Mouse (Mus musculus) ES-E14 (cell line): ENCODE results near the gene Mvb12a. TPM values are rescaled to one million over a fixed set of nuclear protein-coding genes. Genes with fewer than 3 reads are reported as not detected.

Source experiments
- DNase-seq: peaks from one replicate; pipeline ENCODE4 v3.0.0-alpha.2; 2013; ENCODE audit warnings: low read depth, low spot score
- H3K27ac ChIP-seq: 2 replicates; pipeline ENCODE4 v1.5.1; 2012; ENCODE audit warnings: low read depth, mild to moderate bottlenecking, low read length, moderate library complexity, mixed read lengths; ENCODE audit not compliant: poor library complexity, insufficient read depth, severe bottlenecking
- H3K36me3 ChIP-seq: 2 replicates; pipeline ENCODE4 v1.6.1; 2012; ENCODE audit warnings: mild to moderate bottlenecking, low read length, moderate library complexity, mixed read lengths; ENCODE audit not compliant: control insufficient read depth, poor library complexity, insufficient read depth, severe bottlenecking
- H3K4me1 ChIP-seq, 2 experiments: fragments of 150-350 bp in 1 of 2; sonication (generic) in 1 of 2; 2 replicates each; pipeline ENCODE4 v1.6.1; 2012; ENCODE audit warnings: low read length in 2 of 2, mild to moderate bottlenecking in 1 of 2, mixed read lengths in 1 of 2; ENCODE audit not compliant: control insufficient read depth in 2 of 2, insufficient read depth in 2 of 2, poor library complexity in 1 of 2
- H3K4me3 ChIP-seq, 2 experiments: fragments of 150-350 bp in 1 of 2; sonication (generic) in 1 of 2; 2 replicates each; pipeline ENCODE4 v1.5.1; 2012; ENCODE audit warnings: low read length in 2 of 2, low read depth in 1 of 2, mild to moderate bottlenecking in 1 of 2, mixed read lengths in 1 of 2; ENCODE audit not compliant: insufficient read depth in 1 of 2, poor library complexity in 1 of 2, severe bottlenecking in 1 of 2
- H3K9ac ChIP-seq: 2 replicates; pipeline ENCODE4 v1.6.1; 2012; ENCODE audit warnings: low read depth, mild to moderate bottlenecking, low read length, mixed read lengths; ENCODE audit not compliant: poor library complexity, insufficient read depth, severe bottlenecking
- H3K9me3 ChIP-seq: fragments of 150-350 bp; sonication (generic); 2 replicates; pipeline ENCODE4 v1.6.1; 2012; ENCODE audit warnings: low read depth, mild to moderate bottlenecking, low read length; ENCODE audit not compliant: control insufficient read depth, insufficient read depth
- CHD2 ChIP-seq: IDR thresholded peaks from 2 replicates; pipeline ENCODE4 v1.6.1; 2014; ENCODE audit warnings: mild to moderate bottlenecking, low read depth, low read length, inconsistent platforms
- HCFC1 ChIP-seq: IDR thresholded peaks from 2 replicates; pipeline ENCODE4 v1.6.1; 2012; ENCODE audit warnings: low read length, inconsistent platforms, borderline replicate concordance; ENCODE audit not compliant: insufficient read depth
- MAFK ChIP-seq: IDR thresholded peaks from 2 replicates; pipeline ENCODE4 v1.6.1; 2014; ENCODE audit warnings: mild to moderate bottlenecking, low read depth, low read length, inconsistent platforms; ENCODE audit not compliant: insufficient read depth
- ZC3H11A ChIP-seq: IDR thresholded peaks from 2 replicates; pipeline ENCODE4 v1.6.1; 2012; ENCODE audit warnings: low read depth, mild to moderate bottlenecking, inconsistent platforms, low read length, borderline replicate concordance
- ZNF384 ChIP-seq: IDR thresholded peaks from 2 replicates; pipeline ENCODE4 v1.6.1; 2012; ENCODE audit warnings: low read depth, low read length, inconsistent platforms
- in situ Hi-C, 2 experiments: fragments of 600-800 bp; cut with MboI; formaldehyde crosslinking; loops; one replicate each; pipeline ENCODE4 v1.15.1; 2025; ENCODE audit warnings: low sequenced_read_pairs in 2 of 2, inconsistent platforms in 1 of 2; ENCODE audit not compliant: unreplicated experiment in 2 of 2
- total RNA-seq: library from RNA; depleted of rRNA; stranded (reverse); fragments of 300-350 nt; gene quantifications from 2 replicates; pipeline ENCODE4 v1.2.3, GENCODE M21; 2012

Mvb12a gene
- total RNA-seq, 1 experiment = 50.4 TPM

DNA sequence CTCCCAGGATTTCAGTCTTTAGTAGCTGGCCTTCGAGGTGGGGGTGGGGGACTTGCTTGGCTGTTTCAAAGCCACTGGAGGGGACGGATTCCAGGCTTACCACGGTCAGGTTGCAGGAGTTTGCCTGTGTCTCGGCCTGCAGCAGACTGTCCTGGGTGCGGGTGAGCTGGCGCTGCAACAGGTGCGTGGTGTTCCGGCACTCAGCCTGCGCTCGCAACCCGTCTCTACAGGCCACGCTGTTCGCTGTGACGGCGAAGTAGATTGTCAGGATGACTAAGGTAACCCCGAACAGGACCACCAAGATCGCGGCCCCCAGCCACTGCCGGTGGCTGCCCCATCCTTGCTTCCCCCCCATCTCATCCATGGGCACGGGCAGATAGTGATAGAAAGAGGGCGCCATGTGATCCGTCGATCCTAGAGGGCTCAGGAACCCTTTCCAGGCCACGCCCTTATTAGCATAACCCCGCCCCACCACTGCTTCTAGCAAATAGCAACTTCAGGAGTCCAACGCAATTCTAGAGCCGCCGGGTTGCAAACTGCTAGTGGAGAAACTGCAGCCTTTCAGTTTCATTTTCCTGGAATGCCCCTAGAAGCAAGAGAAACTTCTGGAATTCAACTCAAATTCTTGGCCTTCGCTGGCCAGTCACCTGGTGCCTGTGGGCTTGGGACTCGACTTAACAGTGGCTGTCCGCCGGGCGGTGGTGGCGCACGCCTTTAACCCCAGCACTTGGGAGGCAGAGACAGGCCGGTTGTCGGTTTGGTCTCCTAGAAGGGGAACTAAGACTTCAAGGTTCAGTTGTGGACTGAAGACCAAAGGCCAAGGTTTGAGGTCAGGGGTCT is 5.5 kb upstream of the Mvb12a start, which contains the start of gene Bst2:
TSS of gene Bst2 (minus strand) at position 429 of the 840 bp plus-strand sequence.
- peaks cover 11% of the 10 kb centered on the region; the same call in 1 of the 2 replicates for H3K36me3 ChIP-seq
- in situ Hi-C loops = no loop called here
- H3K9ac ChIP-seq = peak within 1 kb of the TSS; percentile 74
- no peak for TF ChIP-seq CHD2
- H3K4me3 ChIP-seq = peak within 1 kb of the TSS; percentile 79 to 96
- H3K9me3 ChIP-seq = no peaks in the 10 kb centered on the region
- peak within 1 kb of the TSS; percentile 34; the same call in 1 of the 2 replicates for H3K27ac ChIP-seq
- H3K4me1 ChIP-seq = peaks cover 2 to 19% of the 10 kb centered on the region in 2 experiments; a peak in 3 of 4 replicates
- DNase-seq = peak; percentile 95

DNA sequence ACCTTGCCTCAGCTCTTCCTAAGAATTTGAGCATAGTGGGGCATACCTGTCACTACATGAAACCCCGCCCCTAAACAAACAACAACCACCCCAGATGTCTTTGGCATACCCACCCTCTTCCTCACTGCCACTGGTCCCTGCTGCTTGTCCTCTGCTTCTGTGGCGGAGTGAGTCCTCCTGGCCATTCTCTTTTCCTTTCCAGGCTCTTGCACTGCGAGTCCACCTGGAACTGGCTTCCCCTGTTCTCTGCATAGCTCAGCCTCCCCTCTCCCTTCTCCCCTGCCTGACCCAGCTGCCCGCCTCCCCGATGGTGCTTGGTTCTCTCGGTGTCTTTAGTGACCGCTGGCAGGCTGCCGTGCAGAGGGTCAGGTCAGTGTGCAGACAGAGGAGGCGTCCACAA is 1.0 kb downstream of the Mvb12a start:
- Histone ChIP-seq H3K4me3 (peak overlapping the region; percentile 80 to 90; a peak in 3 of 4 replicates), H3K9me3 (no peaks in the 10 kb centered on the region), H3K9ac (peak overlapping the region; percentile 74), H3K27ac (no peak overlapping the region), H3K36me3 (peaks cover 16% of the 10 kb centered on the region; the same call in 1 of the 2 replicates), H3K4me1 (peaks cover 2 to 3% of the 10 kb centered on the region in 2 experiments; a peak in 1 of 4 replicates)
- TF ChIP-seq CHD2 = no peak
- TF ChIP-seq ZC3H11A = no peak
- DNase-seq = no peak
- in situ Hi-C loops = no loop called here

DNA sequence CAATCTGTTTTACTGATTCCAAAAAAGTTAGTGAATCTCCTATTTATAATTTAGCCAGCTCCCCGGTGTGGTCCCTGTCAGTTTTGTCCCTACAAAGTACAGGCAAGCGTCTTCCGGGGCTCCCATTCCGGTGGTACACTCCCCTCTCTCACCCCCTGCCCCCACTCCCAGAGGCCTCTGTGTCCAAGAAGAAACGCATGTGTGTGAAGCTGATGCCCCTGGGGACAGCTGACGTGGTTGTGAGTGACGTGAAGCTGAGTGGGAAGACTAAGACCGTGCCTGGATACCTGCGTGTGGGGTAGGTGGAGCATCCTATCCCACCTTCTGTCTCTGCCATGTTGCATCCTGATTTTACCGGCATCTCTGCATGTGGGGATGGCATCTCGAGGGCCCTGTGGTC is 2.3 kb downstream of the Mvb12a start:
- Histone ChIP-seq H3K9me3 (no peaks in the 10 kb centered on the region), H3K4me3 (no peak overlapping the region), H3K9ac (no peak overlapping the region), H3K36me3 (peaks cover 16% of the 10 kb centered on the region; the same call in 1 of the 2 replicates), H3K27ac (no peak overlapping the region), H3K4me1 (peaks cover 2 to 3% of the 10 kb centered on the region in 2 experiments; a peak in 1 of 4 replicates)
- TF ChIP-seq CHD2 (no peak), HCFC1 (no peak), ZNF384 (no peak)
- in situ Hi-C loops = no loop called here
- DNase-seq = no peak

DNA sequence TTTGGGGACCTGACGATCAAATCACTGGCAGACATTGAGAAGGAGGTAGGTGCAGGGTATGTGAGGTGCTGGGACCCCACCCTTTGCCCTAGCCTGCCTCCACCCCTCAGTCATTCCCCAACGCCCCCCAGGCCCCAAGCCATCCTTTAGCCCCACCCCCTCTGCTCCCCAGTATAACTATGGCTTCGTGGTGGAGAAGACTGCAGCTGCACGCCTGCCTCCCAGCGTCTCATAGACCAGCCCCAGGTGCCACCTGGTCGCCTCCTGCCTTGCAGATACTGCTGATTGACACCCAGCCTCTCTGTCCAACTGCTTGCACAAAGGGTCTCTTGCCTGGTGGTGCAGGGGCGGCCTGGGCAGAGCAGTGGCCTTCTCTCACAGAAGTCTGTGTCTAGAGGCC is 4.9 kb downstream of the Mvb12a start:
- Histone ChIP-seq H3K4me1 (peaks cover 0 to 3% of the 10 kb centered on the region in 2 experiments; a peak in 1 of 4 replicates), H3K9me3 (no peaks in the 10 kb centered on the region), H3K4me3 (no peak overlapping the region), H3K36me3 (peaks cover 16% of the 10 kb centered on the region; the same call in 1 of the 2 replicates), H3K27ac (no peak overlapping the region), H3K9ac (no peak overlapping the region)
- TF ChIP-seq CHD2 (no peak), ZNF384 (no peak), ZC3H11A (no peak), MAFK (no peak), HCFC1 (no peak)
- in situ Hi-C loops = no loop called here
- no peak for DNase-seq

DNA sequence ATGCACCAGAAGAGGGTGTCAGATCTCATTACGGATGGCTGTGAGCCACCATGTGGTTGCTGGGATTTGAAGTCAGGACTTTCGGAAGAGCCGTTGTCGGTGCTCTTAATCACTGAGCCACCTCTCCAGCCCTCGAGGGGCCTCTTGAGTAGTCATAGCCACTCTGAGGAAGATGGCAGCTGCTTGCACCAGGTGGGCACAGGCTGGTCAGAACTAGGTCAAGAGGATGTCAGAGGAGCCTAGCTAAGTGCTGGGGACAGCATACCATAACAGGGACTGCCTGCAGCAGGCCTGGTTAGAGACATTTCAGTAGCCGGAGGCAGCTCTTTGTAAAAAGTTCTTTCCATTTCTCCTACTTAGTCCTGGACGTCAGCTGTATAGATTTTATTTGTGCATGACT is 8.0 kb downstream of the Mvb12a start:
- Histone ChIP-seq H3K36me3 (peaks cover 8% of the 10 kb centered on the region; the same call in 1 of the 2 replicates), H3K4me3 (no peak overlapping the region), H3K9me3 (no peaks in the 10 kb centered on the region), H3K4me1 (no peaks in the 10 kb centered on the region), H3K27ac (no peak overlapping the region), H3K9ac (no peak overlapping the region)
- in situ Hi-C loops = no loop called here
- DNase-seq = no peak
- TF ChIP-seq HCFC1 (no peak), ZNF384 (no peak), ZC3H11A (no peak), MAFK (no peak), CHD2 (no peak)
